Mouse (Mus musculus) CH12.LX (cell line): ENCODE measurements around the gene Ift46. TPM values are rescaled to one million over a fixed set of nuclear protein-coding genes. Genes with fewer than 3 reads are reported as not detected.

Experiments
- DNase-seq: peaks from one replicate; pipeline ENCODE4 v3.0.0-alpha.2; 2013; ENCODE audit errors: extremely low read depth
- H3K27ac ChIP-seq: 2 replicates; pipeline ENCODE4 v1.5.1; 2012; ENCODE audit warnings: low read depth, mild to moderate bottlenecking, control low read depth, moderate library complexity; ENCODE audit not compliant: insufficient read depth
- H3K27me3 ChIP-seq: replicated peaks from 2 replicates; pipeline ENCODE3; 2012; ENCODE audit warnings: inconsistent platforms
- H3K36me3 ChIP-seq, 2 experiments: replicated peaks in 1 of 2; 2 replicates each; pipeline versions ENCODE3 to v1.6.1; 2012; ENCODE audit warnings: inconsistent platforms in 1 of 2, low read length in 1 of 2, mild to moderate bottlenecking in 1 of 2, mixed read lengths in 1 of 2, moderate library complexity in 1 of 2; ENCODE audit not compliant: control insufficient read depth in 1 of 2, insufficient read depth in 1 of 2
- H3K4me1 ChIP-seq, 2 experiments: 2 replicates each; pipeline ENCODE4 v1.6.1; 2012; ENCODE audit warnings: inconsistent platforms in 1 of 2, moderate library complexity in 1 of 2; ENCODE audit not compliant: insufficient read depth in 2 of 2, control insufficient read depth in 1 of 2
- H3K4me2 ChIP-seq: 2 replicates; pipeline ENCODE4 v1.6.1; 2012; ENCODE audit warnings: low read depth, mild to moderate bottlenecking, control low read depth; ENCODE audit not compliant: poor library complexity, insufficient read depth, severe bottlenecking
- H3K4me3 ChIP-seq, 3 experiments: fragments of 150-350 bp in 1 of 3; sonication (generic) in 1 of 3; replicated peaks in 1 of 3; 2 replicates each; pipeline versions ENCODE3 to v1.5.1; 2011 to 2012; ENCODE audit warnings: low read depth in 2 of 3, low read length in 2 of 3, mild to moderate bottlenecking in 2 of 3, moderate library complexity in 2 of 3, control low read depth in 1 of 3, improper control_type of control experiment in 1 of 3, inconsistent platforms in 1 of 3, mixed read lengths in 1 of 3; ENCODE audit not compliant: poor library complexity in 1 of 3
- H3K79me2 ChIP-seq: replicated peaks from 2 replicates; pipeline ENCODE4 v1.6.1; 2012; ENCODE audit warnings: mild to moderate bottlenecking, moderate library complexity; ENCODE audit not compliant: control insufficient read depth, poor library complexity, insufficient read depth, severe bottlenecking; ENCODE audit errors: extremely low read depth
- H3K9ac ChIP-seq: 2 replicates; pipeline ENCODE4 v1.6.1; 2012; ENCODE audit warnings: low read depth, mild to moderate bottlenecking, control low read depth, moderate library complexity; ENCODE audit not compliant: insufficient read depth
- H3K9me3 ChIP-seq: replicated peaks from 2 replicates; pipeline ENCODE3; 2012; ENCODE audit warnings: low read length, inconsistent platforms, mixed read lengths
- CHD1 ChIP-seq: IDR thresholded peaks from 2 replicates; pipeline ENCODE4 v1.6.1; 2012; ENCODE audit warnings: low read depth, low read length, improper control_type of control experiment, inconsistent platforms
- CTCF ChIP-seq, 2 experiments: IDR thresholded peaks in 1 of 2; conservative IDR thresholded peaks in 1 of 2; 2 replicates each; pipeline ENCODE4 v1.5.1; 2011 to 2012; ENCODE audit warnings: low read depth in 2 of 2, low read length in 2 of 2, improper control_type of control experiment in 1 of 2, inconsistent platforms in 1 of 2, mild to moderate bottlenecking in 1 of 2, moderate library complexity in 1 of 2
- ELF1 ChIP-seq: IDR thresholded peaks from 2 replicates; pipeline ENCODE4 v1.6.1; 2014; ENCODE audit warnings: low read depth, mild to moderate bottlenecking, inconsistent platforms, low read length, improper control_type of control experiment
- EP300 ChIP-seq: IDR thresholded peaks from 2 replicates; pipeline ENCODE4 v1.6.1; 2011; ENCODE audit warnings: low read length, improper control_type of control experiment
- HCFC1 ChIP-seq: IDR thresholded peaks from 2 replicates; pipeline ENCODE4 v1.6.1; 2012; ENCODE audit warnings: low read depth, mild to moderate bottlenecking, inconsistent platforms, low read length, improper control_type of control experiment
- KAT2A ChIP-seq: IDR thresholded peaks from 2 replicates; pipeline ENCODE4 v1.6.1; 2012; ENCODE audit warnings: low read length, improper control_type of control experiment, inconsistent platforms; ENCODE audit not compliant: insufficient replicate concordance
- MAZ ChIP-seq: IDR thresholded peaks from 2 replicates; pipeline ENCODE4 v1.6.1; 2012; ENCODE audit warnings: low read depth, mild to moderate bottlenecking, inconsistent platforms, low read length, improper control_type of control experiment, moderate library complexity
- MEF2A ChIP-seq: IDR thresholded peaks from 2 replicates; pipeline ENCODE4 v1.6.1; 2014; ENCODE audit warnings: low read depth, mild to moderate bottlenecking, inconsistent platforms, low read length, improper control_type of control experiment, borderline replicate concordance
- MYC ChIP-seq: IDR thresholded peaks from 2 replicates; pipeline ENCODE4 v1.6.1; 2011; ENCODE audit warnings: low read depth, mild to moderate bottlenecking, improper control_type of control experiment, low read length
- POLR2A ChIP-seq: IDR thresholded peaks from 2 replicates; pipeline ENCODE4 v1.6.1; 2011; ENCODE audit warnings: low read depth, mild to moderate bottlenecking, improper control_type of control experiment, low read length
- RAD21 ChIP-seq: IDR thresholded peaks from 2 replicates; pipeline ENCODE4 v1.6.1; 2011; ENCODE audit warnings: low read depth, mild to moderate bottlenecking, low read length, improper control_type of control experiment, moderate library complexity
- RCOR1 ChIP-seq: conservative IDR thresholded peaks from 2 replicates; pipeline ENCODE4 v1.6.1; 2012; ENCODE audit warnings: low read depth, mild to moderate bottlenecking, inconsistent platforms, low read length, improper control_type of control experiment
- SMC3 ChIP-seq: IDR thresholded peaks from 2 replicates; pipeline ENCODE4 v1.6.1; 2011; ENCODE audit warnings: low read depth, low read length, improper control_type of control experiment
- TBP ChIP-seq: conservative IDR thresholded peaks from 2 replicates; pipeline ENCODE4 v1.6.1; 2011; ENCODE audit warnings: low read depth, low read length, improper control_type of control experiment
- USF1 ChIP-seq: IDR thresholded peaks from 2 replicates; pipeline ENCODE4 v1.6.1; 2014; ENCODE audit warnings: low read depth, mild to moderate bottlenecking, inconsistent platforms, low read length, improper control_type of control experiment
- ZC3H11A ChIP-seq: IDR thresholded peaks from 2 replicates; pipeline ENCODE4 v1.6.1; 2012; ENCODE audit warnings: low read depth, mild to moderate bottlenecking, inconsistent platforms, low read length, improper control_type of control experiment
- ZKSCAN1 ChIP-seq: IDR thresholded peaks from 2 replicates; pipeline ENCODE4 v1.6.1; 2012; ENCODE audit warnings: low read depth, inconsistent platforms, low read length, improper control_type of control experiment, borderline replicate concordance
- ZNF384 ChIP-seq: IDR thresholded peaks from 2 replicates; pipeline ENCODE4 v1.6.1; 2012; ENCODE audit warnings: low read depth, low read length, improper control_type of control experiment, inconsistent platforms
- dilution Hi-C: fragments of 300-500 bp; cut with MboI; formaldehyde crosslinking; loops from 2 replicates; pipeline ENCODE4 v1.14.3; 2020; ENCODE audit warnings: low sequenced_read_pairs; ENCODE audit not compliant: extremely low pct_unique_long_range_greater_than_20kb, extremely low pct_ligation_motif_present
- in situ Hi-C: fragments of 300-500 bp; cut with MboI; formaldehyde crosslinking; loops from 3 replicates; pipeline ENCODE4 v1.14.3; 2019; ENCODE audit warnings: low sequenced_read_pairs, low pct_ligation_motif_present, low pct_unique_long_range_greater_than_20kb, mixed read lengths
- polyA plus RNA-seq: library from polyadenylated mRNA; unstranded; fragments of >175 nt; gene quantifications from 2 replicates; pipeline ENCODE4 v1.2.1, GENCODE M21; 2012; ENCODE audit warnings: low read depth; ENCODE audit not compliant: insufficient read length
- total RNA-seq, 2 experiments: library from RNA; depleted of rRNA; stranded (reverse); fragments of 300-350 nt in 1 of 2; fragments of >200 nt in 1 of 2; gene quantifications; 2 replicates each; pipeline ENCODE4 v1.2.3; 2012 to 2014

The Ift46 gene
- total and polyA plus RNA-seq, 3 experiments = 49.8 to 80.0 (median 57.7) TPM

DNA sequence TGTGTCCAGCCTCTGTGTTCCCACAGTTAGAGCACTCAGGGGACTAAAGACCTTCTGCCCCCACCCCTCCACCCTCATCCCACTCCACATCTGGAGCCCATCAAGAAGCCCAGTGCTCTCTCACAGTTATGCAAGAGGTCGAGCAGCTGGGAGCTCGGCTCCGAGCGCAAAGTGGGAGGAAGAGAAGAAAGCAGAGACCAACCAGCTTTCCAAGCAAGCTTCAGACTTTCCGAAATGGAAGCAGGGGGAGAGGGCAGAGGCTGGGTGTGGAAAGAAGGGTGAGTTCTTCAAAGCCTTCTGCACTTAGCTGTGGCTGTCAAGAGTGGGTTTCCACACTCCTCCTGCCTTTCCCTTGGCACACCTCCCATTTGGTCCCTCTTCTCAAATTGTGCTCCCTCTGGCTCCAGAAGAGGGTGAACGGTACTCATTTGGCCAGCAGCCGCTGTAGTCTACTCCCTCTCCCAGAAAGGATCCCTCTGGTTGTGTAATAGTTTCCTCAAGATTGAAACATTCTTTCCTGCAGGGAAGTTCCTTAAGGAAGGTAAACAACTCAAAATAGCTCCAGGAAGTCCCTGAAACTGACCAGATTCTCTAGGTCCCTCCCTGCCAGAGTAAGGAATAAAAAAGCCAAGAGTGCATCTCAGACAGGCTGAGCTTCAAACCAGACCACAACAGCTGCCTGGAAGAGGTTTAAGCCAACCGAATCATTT is 30.3 kb upstream of the Ift46 start:
- no peak overlapping the region for H3K4me3 ChIP-seq
- peaks cover 40% of the 10 kb centered on the region for H3K27me3 ChIP-seq
- H3K79me2 ChIP-seq = no peaks in the 10 kb centered on the region
- H3K4me1 ChIP-seq = peaks cover 13 to 41% of the 10 kb centered on the region in 2 experiments
- no peak for TF ChIP-seq RCOR1
- no peak for TF ChIP-seq ELF1
- TF ChIP-seq ZKSCAN1 = no peak
- no peak for TF ChIP-seq CHD1
- no peak for TF ChIP-seq EP300
- no peak for TF ChIP-seq MEF2A
- no peak for TF ChIP-seq USF1
- TF ChIP-seq MAZ = no peak
- TF ChIP-seq ZC3H11A = no peak
- no peak for TF ChIP-seq ZNF384
- TF ChIP-seq MYC = no peak
- TF ChIP-seq KAT2A = no peak
- no peak for TF ChIP-seq HCFC1
- TF ChIP-seq, all 38 proteins: peak for 0
- Histone ChIP-seq H3K4me2 (no peak overlapping the region), H3K9me3 (peaks cover 3% of the 10 kb centered on the region), H3K9ac (no peak overlapping the region), H3K27ac (no peak overlapping the region), H3K36me3 (peaks cover 4 to 7% of the 10 kb centered on the region in 2 experiments)
- in situ Hi-C loops = no loop called here
- DNase-seq = no peak
- dilution Hi-C loops = no loop called here

DNA sequence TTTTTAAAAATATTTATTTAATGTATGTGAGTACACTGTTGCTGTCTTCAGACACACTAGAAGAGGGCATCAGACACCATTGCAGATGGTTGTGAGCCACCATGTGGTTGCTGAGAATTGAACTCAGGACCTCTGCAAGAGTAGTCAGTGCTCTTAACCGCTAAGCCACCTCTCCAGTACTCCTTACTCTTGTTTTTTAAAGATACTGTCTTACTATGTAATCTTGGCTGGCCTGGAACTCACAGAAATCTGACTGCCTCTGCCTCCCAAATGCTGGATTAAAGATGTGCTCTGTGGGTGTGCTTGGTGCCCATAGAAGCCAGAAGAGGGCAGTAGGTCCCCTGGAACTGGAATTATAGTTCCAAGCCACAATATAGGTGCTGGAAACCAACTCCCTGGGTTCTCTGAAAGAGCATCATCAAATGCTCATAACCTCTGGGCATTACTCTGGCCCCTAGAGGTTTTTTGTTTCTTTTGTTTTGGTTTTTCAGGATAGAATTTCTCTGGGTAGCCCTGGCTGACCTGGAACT is 27.0 kb upstream of the Ift46 start:
- Histone ChIP-seq H3K27me3 (peaks cover 16% of the 10 kb centered on the region), H3K27ac (no peak overlapping the region), H3K9ac (no peak overlapping the region), H3K79me2 (no peaks in the 10 kb centered on the region), H3K9me3 (peaks cover 3% of the 10 kb centered on the region), H3K4me3 (no peak overlapping the region), H3K4me2 (no peak overlapping the region), H3K36me3 (peaks cover 34 to 36% of the 10 kb centered on the region in 2 experiments), H3K4me1 (peaks cover 2 to 20% of the 10 kb centered on the region in 2 experiments; a peak in 2 of 4 replicates)
- DNase-seq = no peak
- in situ Hi-C loops (no loop called here), dilution Hi-C loops (no loop called here)
- TF ChIP-seq RAD21 = peak; percentile 28
- TF ChIP-seq RCOR1 = no peak
- TF ChIP-seq SMC3 = 0 out of 2 replicates have a peak, but pooled peaks have one; percentile 20
- TF ChIP-seq KAT2A = no peak
- TF ChIP-seq POLR2A = 0 out of 2 replicates have a peak, but pooled peaks have one; percentile 12
- peak; percentile 54; the same call in 1 of the 2 replicates for TF ChIP-seq TBP
- TF ChIP-seq CTCF (conservative IDR thresholded peaks at IDR 0.05 in 1 of 2, IDR thresholded peaks at IDR 0.05 in 1 of 2; ENCODE audit: low read depth in 2 of 2, low read length in 2 of 2) = peak in 1 of 2 experiments; percentile 51; a peak in 2 of 4 replicates
